Mouse (Mus musculus) heart, postnatal 0 days (tissue): ENCODE results near the gene Exoc3l2. TPM values are rescaled to one million over a fixed set of nuclear protein-coding genes. Genes with fewer than 3 reads are reported as not detected.

Experiments
- ATAC-seq: fragments of 200-750 bp; cut with Nextera tagmentation; 2 replicates; pipeline ENCODE4 v1.8.0; 2017; ENCODE audit warnings: low read depth, moderate number of reproducible peaks, moderate library complexity; ENCODE audit not compliant: insufficient read depth
- DNase-seq: peaks from one replicate; pipeline ENCODE4 v3.0.0-alpha.2; 2016; ENCODE audit warnings: low spot score
- H3K27ac ChIP-seq: fragments of 300-500 bp; sonication (generic); 2 replicates; pipeline ENCODE4 v1.5.1; 2014; ENCODE audit warnings: low read depth, mild to moderate bottlenecking
- H3K27me3 ChIP-seq: fragments of 300-500 bp; sonication (generic); 2 replicates; pipeline ENCODE4 v1.6.1; 2014; ENCODE audit warnings: low read length, mixed read lengths; ENCODE audit not compliant: control insufficient read depth, insufficient read depth
- H3K36me3 ChIP-seq: fragments of 300-500 bp; sonication (generic); replicated peaks from 2 replicates; pipeline ENCODE4 v1.6.1; 2014; ENCODE audit warnings: low read length, mixed read lengths; ENCODE audit not compliant: control insufficient read depth, insufficient read depth
- H3K4me1 ChIP-seq: fragments of 300-500 bp; sonication (generic); 2 replicates; pipeline ENCODE4 v1.6.1; 2014; ENCODE audit warnings: antibody characterized with exemption; ENCODE audit not compliant: control insufficient read depth, insufficient read depth
- H3K4me2 ChIP-seq: fragments of 300-500 bp; sonication (generic); 2 replicates; pipeline ENCODE4 v1.6.1; 2014; ENCODE audit warnings: low read depth, mild to moderate bottlenecking, low read length, moderate library complexity
- H3K4me3 ChIP-seq: fragments of 300-500 bp; sonication (generic); 2 replicates; pipeline ENCODE4 v1.5.1; 2014; ENCODE audit warnings: low read depth, low read length
- H3K9ac ChIP-seq: fragments of 300-500 bp; sonication (generic); replicated peaks from 2 replicates; pipeline ENCODE4 v1.6.1; 2014; ENCODE audit warnings: low read depth, low read length, mixed read lengths
- H3K9me3 ChIP-seq: fragments of 300-500 bp; sonication (generic); replicated peaks from 2 replicates; pipeline ENCODE4 v1.6.1; 2016; ENCODE audit warnings: low read length; ENCODE audit not compliant: control insufficient read depth
- CTCF ChIP-seq: IDR thresholded peaks from 2 replicates; pipeline ENCODE4 v1.5.1; 2016; ENCODE audit warnings: antibody characterized with exemption, control low read depth, low read depth
- EP300 ChIP-seq: IDR thresholded peaks from 2 replicates; pipeline ENCODE4 v1.6.1; 2016; ENCODE audit warnings: antibody characterized with exemption, low read depth
- WGBS: fragments of 180-500 bp; shearing (Covaris S2); extraction: QIAGEN DNeasy Blood & Tissue Kit; methylation state at CpG from one replicate; pipeline ENCODE4 v1.1.7; 2014; 5-methylcytosine and 5-hydroxymethylcytosine counted together
- polyA plus RNA-seq: library from polyadenylated mRNA; unstranded; fragments of >200 nt; fragmentation: Nextera tagmentation; extraction: Ambion mirVana; gene quantifications from 2 replicates; pipeline ENCODE4 v1.2.1, GENCODE M21; 2015
- total RNA-seq: library from RNA; depleted of rRNA; stranded (reverse); fragments of >200 nt; gene quantifications from 2 replicates; pipeline ENCODE4 v1.2.3, GENCODE M21; 2014; ENCODE audit warnings: low replicate concordance

Gene Exoc3l2
- total and polyA plus RNA-seq, 2 experiments from 2014 or later: 0.49 to 1.9 TPM

GRCm38 (mm10) chr7:19525105-19525481 lies 62.0 kb downstream of the Exoc3l2 start:
- Histone ChIP-seq H3K4me2 (no peak overlapping the region), H3K36me3 (peaks cover 10% of the 10 kb centered on the region; the same call in 1 of the 2 replicates), H3K27ac (no peak overlapping the region), H3K9ac (no peak overlapping the region), H3K27me3 (peaks cover 56% of the 10 kb centered on the region), H3K9me3 (no peaks in the 10 kb centered on the region), H3K4me1 (peaks cover 15% of the 10 kb centered on the region), H3K4me3 (no peak overlapping the region)
- 85% methylated on average over 2 of the region's 2 CpGs for WGBS
- TF ChIP-seq EP300 (no peak), CTCF (no peak)
- ATAC-seq (no peak), DNase-seq (no peak)

GRCm38 (mm10) chr7:19531077-19531476 lies 67.9 kb downstream of the Exoc3l2 start:
- Histone ChIP-seq H3K36me3 (peaks cover 55% of the 10 kb centered on the region), H3K27ac (no peak overlapping the region), H3K9ac (no peak overlapping the region), H3K4me3 (no peak overlapping the region), H3K4me1 (no peaks in the 10 kb centered on the region), H3K27me3 (no peaks in the 10 kb centered on the region), H3K4me2 (no peak overlapping the region), H3K9me3 (no peaks in the 10 kb centered on the region)
- DNase-seq (no peak), ATAC-seq (no peak)
- WGBS: 77% methylated on average over 10 of the region's 10 CpGs
- TF ChIP-seq EP300 (no peak), CTCF (no peak)

DNA sequence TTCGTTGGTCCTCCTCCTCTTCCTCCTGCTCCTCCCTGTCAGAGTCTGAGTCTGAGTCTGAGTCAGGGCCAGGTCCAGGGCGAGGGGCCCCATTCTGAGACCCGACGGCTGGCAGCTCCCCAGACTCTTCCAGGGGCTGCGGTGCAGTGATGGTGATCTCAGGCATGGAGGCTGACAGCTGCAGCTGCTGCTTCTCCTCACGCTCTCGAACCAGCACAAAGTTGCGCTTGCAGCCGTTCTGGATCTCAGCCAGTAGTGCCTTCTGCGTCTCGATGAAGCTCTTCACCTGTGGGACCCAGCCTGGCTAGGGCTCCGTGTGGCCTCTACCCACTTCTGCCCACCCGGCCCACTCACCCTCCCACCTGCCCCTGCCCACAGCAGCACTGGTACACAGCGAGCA lies 69.1 kb downstream of the Exoc3l2 start:
- no peaks in the 10 kb centered on the region for H3K9me3 ChIP-seq
- no peaks in the 10 kb centered on the region for H3K4me1 ChIP-seq
- DNase-seq: no peak
- no peak overlapping the region for H3K27ac ChIP-seq
- H3K4me2 ChIP-seq: no peak overlapping the region
- H3K27me3 ChIP-seq: no peaks in the 10 kb centered on the region
- H3K9ac ChIP-seq: no peak overlapping the region
- H3K4me3 ChIP-seq: no peak overlapping the region
- TF ChIP-seq EP300: no peak
- TF ChIP-seq CTCF: no peak
- no peak for ATAC-seq
- 77% methylated on average over 14 of the region's 14 CpGs for WGBS
- H3K36me3 ChIP-seq: peaks cover 55% of the 10 kb centered on the region

- H3K4me1 ChIP-seq: no peaks in the 10 kb centered on the region
- H3K27me3 ChIP-seq: no peaks in the 10 kb centered on the region
- no peak overlapping the region for H3K4me3 ChIP-seq
- no peak overlapping the region for H3K9ac ChIP-seq
- H3K9me3 ChIP-seq: no peaks in the 10 kb centered on the region
- H3K4me2 ChIP-seq: no peak overlapping the region
- DNase-seq (no peak), ATAC-seq (no peak)
- no peak overlapping the region for H3K27ac ChIP-seq
- WGBS: 98% methylated on average over 10 of the region's 10 CpGs
- TF ChIP-seq CTCF (no peak), EP300 (no peak)
- H3K36me3 ChIP-seq: peaks cover 49% of the 10 kb centered on the region
These were observed 71.5 kb downstream of the Exoc3l2 start for GRCm38 (mm10) chr7:19534676-19535075.

DNA sequence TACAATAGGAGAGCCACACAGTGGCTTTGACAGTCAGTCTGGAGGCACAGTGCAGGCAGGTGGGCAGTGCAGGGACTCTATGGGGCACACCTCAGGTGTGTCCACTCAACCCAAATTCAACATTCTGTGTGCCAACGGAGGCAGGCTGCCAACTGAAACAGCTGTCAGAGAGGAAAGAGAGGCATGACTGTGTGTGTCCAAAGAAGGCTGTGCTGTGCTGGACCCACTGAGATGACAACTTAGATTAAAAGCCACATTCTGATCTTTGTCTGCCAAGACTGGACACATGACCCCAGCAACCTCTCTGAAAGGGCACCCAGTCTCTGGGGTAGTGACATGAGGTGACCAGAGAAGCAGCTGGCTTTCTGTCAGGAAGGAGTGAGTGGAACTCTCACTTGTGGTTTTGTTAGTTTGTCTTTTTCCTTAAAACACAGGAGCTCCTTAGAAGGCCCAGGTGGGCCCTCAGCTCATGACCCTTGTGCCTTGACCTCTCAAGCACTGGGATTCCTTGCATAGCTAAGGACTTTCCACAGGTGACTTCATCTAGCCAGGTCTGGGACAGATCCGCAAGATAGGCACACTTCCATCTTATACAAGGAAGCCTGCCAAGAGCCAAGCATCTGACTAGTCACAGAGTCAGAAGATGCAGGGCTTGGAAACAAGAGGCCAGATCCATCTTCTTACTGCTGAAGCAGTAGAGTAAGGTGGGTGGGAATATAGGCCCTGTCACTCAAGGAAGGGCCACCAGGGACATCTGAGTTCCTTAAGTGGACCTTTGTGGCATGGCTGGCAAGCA lies 77.8 kb downstream of the Exoc3l2 start:
- H3K4me1 ChIP-seq: peaks cover 37% of the 10 kb centered on the region

DNA sequence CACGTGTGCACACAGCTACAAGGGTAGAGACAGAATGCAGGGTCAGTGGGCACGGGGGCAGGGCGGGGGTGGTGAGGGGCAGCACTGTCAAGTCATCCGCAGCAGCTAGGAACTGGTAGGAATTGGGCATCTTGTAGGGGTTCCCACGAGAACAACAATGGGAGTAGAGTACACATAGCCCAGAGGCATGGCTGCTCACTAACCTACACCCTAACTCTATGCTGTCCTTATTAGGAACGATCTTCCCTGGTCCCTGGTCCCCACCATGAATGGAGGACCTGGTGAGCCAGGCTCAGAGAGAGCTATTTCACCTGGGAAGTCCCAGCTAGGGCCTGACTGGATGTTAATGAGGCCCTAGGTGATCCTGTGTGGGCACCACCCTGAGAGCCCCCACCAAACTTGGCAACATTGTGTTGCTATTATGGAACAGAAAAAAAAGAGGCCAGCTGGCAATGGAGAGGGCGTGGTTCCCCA lies 78.6 kb downstream of the Exoc3l2 start:
- Histone ChIP-seq H3K9me3 (no peaks in the 10 kb centered on the region), H3K36me3 (no peaks in the 10 kb centered on the region), H3K4me2 (no peak overlapping the region), H3K4me1 (peaks cover 37% of the 10 kb centered on the region), H3K4me3 (no peak overlapping the region), H3K27ac (peak overlapping the region; percentile 59; the same call in 1 of the 2 replicates), H3K9ac (no peak overlapping the region), H3K27me3 (no peaks in the 10 kb centered on the region)
- no peak for DNase-seq
- TF ChIP-seq CTCF: no peak
- TF ChIP-seq EP300: no peak
- WGBS: 68% methylated on average over 7 of the region's 7 CpGs
- no peak; the same call in 1 of the 2 replicates for ATAC-seq

More for the DNA sequence above, 77.8 kb downstream of the Exoc3l2 start:
- no peaks in the 10 kb centered on the region for H3K27me3 ChIP-seq
- no peak overlapping the region for H3K4me3 ChIP-seq
- no peak overlapping the region for H3K9ac ChIP-seq
- WGBS: 62% methylated on average over 2 of the region's 2 CpGs
- H3K27ac ChIP-seq: no peak overlapping the region
- no peak for TF ChIP-seq CTCF
- no peak for TF ChIP-seq EP300
- H3K4me2 ChIP-seq: no peak overlapping the region
- DNase-seq (no peak), ATAC-seq (no peak)
- H3K36me3 ChIP-seq: no peaks in the 10 kb centered on the region
- H3K9me3 ChIP-seq: no peaks in the 10 kb centered on the region
